Mouse (Mus musculus) heart, postnatal 10 days (tissue): ENCODE results near the gene Evx2. TPM values are rescaled to one million over a fixed set of nuclear protein-coding genes. Genes with fewer than 3 reads are reported as not detected.

Source experiments
- DNase-seq, 2 experiments: peaks; one replicate each; pipeline ENCODE4 v3.0.0; 2021
- intact Hi-C: fragments of 180-260 bp; cut with DNase I; formaldehyde crosslinking; loops from one replicate; pipeline ENCODE4 v1.15.1; 2025
- microRNA-seq, 2 experiments: library from miRNA; unstranded; fragments of <30 nt; microRNA quantifications; one replicate each; pipeline ENCODE4 v1.2.0; 2022
- total RNA-seq, 2 experiments: library from RNA; stranded (reverse); gene quantifications; 2 replicates each; pipeline ENCODE4 v1.2.3; 2021

Gene Evx2
- total RNA-seq, 2 experiments from 2014 or later = not detected

- no peak for DNase-seq
- intact Hi-C loops = loop anchor here (5.0 kb wide), 1 partner anchor 1376 kb away; no protein-coding TSS in a partner anchor
Observed at GRCm38 (mm10) chr2:74652996-74653340, 6.4 kb downstream of the Evx2 start.

- intact Hi-C loops = no loop called here
- no peak for DNase-seq
Observed at GRCm38 (mm10) chr2:74647082-74647864, 12.1 kb downstream of the Evx2 start.

GRCm38 (mm10) chr2:74645631-74646030, 13.7 kb downstream of the Evx2 start:
- DNase-seq = no peak
- intact Hi-C loops = no loop called here

GRCm38 (mm10) chr2:74642431-74642830, 16.9 kb downstream of the Evx2 start:
- no peak for DNase-seq
- intact Hi-C loops = no loop called here

GRCm38 (mm10) chr2:74635412-74635811, 23.9 kb downstream of the Evx2 start:
- intact Hi-C loops = no loop called here

GRCm38 (mm10) chr2:74620368-74620767, 39.0 kb downstream of the Evx2 start:
- intact Hi-C loops = no loop called here
- DNase-seq = no peak

More at GRCm38 (mm10) chr2:74635412-74635811, 23.9 kb downstream of the Evx2 start:
- no peak for DNase-seq

GRCm38 (mm10) chr2:74619676-74620246, 39.6 kb downstream of the Evx2 start:
- intact Hi-C loops = no loop called here

GRCm38 (mm10) chr2:74617706-74618105, 41.7 kb downstream of the Evx2 start:
- intact Hi-C loops = no loop called here
- DNase-seq = no peak

More at GRCm38 (mm10) chr2:74619676-74620246, 39.6 kb downstream of the Evx2 start:
- no peak for DNase-seq

- intact Hi-C loops = no loop called here
- no peak for DNase-seq
Observed at GRCm38 (mm10) chr2:74611406-74611805, 48.0 kb downstream of the Evx2 start.

- no peak for DNase-seq
- intact Hi-C loops = no loop called here
Observed at GRCm38 (mm10) chr2:74609350-74609749, 50.0 kb downstream of the Evx2 start.

GRCm38 (mm10) chr2:74606087-74606760, 53.1 kb downstream of the Evx2 start:
- DNase-seq = no peak
- intact Hi-C loops = no loop called here

GRCm38 (mm10) chr2:74604011-74604410, 55.3 kb downstream of the Evx2 start:
- no peak for DNase-seq
- intact Hi-C loops = no loop called here

Small RNA genes lying within 50 kb of the gene (microRNA-seq; reads per million reads assigned to microRNA genes)
- 0 reads per million in 2 experiments for gene Gm44463

Other genes with a start within 250 kb of the Evx2 start
- gene Lnpk, start 80.1 kb downstream of the Evx2 start, total RNA-seq = 10 to 100 TPM; 18.7 to 21.4 TPM
- gene Hoxd13, start 8.8 kb upstream of the Evx2 start, total RNA-seq = not detected
- not detected for gene Hoxd12, start 15.5 kb upstream of the Evx2 start, total RNA-seq
- not detected for gene Hoxd11, start 20.0 kb upstream of the Evx2 start, total RNA-seq
- gene Hoxd10, start 32.4 kb upstream of the Evx2 start, total RNA-seq = not detected
- gene Hoxd9, start 38.2 kb upstream of the Evx2 start, total RNA-seq = under 1 TPM; 0.19 to 0.22 TPM
- gene Hoxd8, start 45.1 kb upstream of the Evx2 start, total RNA-seq = 1 to 10 TPM; 1.9 to 2.5 TPM
- not detected for gene Hoxd3, start 52.4 kb upstream of the Evx2 start, total RNA-seq
- under 1 TPM; 0.55 to 0.57 TPM for gene Hoxd4, start 52.4 kb upstream of the Evx2 start, total RNA-seq
- gene Gm28230, start 67.2 kb upstream of the Evx2 start, total RNA-seq = not detected
- not detected for gene Hoxd1, start 103.4 kb upstream of the Evx2 start, total RNA-seq
- 100 to 1,000 TPM; 137 to 142 TPM for gene Mtx2, start 166.2 kb upstream of the Evx2 start, total RNA-seq